Mouse (Mus musculus) E14TG2a.4 (cell line): Measurements from ENCODE around the gene Ddx31.

Source experiments
- H3K27me3 ChIP-seq: 2 replicates; pipeline ENCODE4 v1.6.1; 2014; ENCODE audit warnings: low read length, control low read depth; ENCODE audit not compliant: insufficient read depth
- H3K36me3 ChIP-seq: 2 replicates; pipeline ENCODE4 v1.6.1; 2014; ENCODE audit warnings: low read length, control low read depth; ENCODE audit not compliant: insufficient read depth
- H3K4me1 ChIP-seq: replicated peaks from 2 replicates; pipeline ENCODE4 v1.6.1; 2014; ENCODE audit warnings: low read depth, low read length, control low read depth
- H3K4me3 ChIP-seq: replicated peaks from 2 replicates; pipeline ENCODE4 v1.5.1; 2014; ENCODE audit warnings: mild to moderate bottlenecking, low read length
- H3K9me3 ChIP-seq: 2 replicates; pipeline ENCODE4 v1.6.1; 2014; ENCODE audit warnings: low read length, control low read depth
- CTCF ChIP-seq: conservative IDR thresholded peaks from 2 replicates; pipeline ENCODE4 v1.5.1; 2014; ENCODE audit warnings: low read length
- NANOG ChIP-seq: IDR thresholded peaks from 2 replicates; pipeline ENCODE4 v1.6.1; 2014; ENCODE audit warnings: borderline replicate concordance, low read length, mixed read lengths
- POU5F1 ChIP-seq: IDR thresholded peaks from 2 replicates; pipeline ENCODE4 v1.6.1; 2014; ENCODE audit warnings: low read length, borderline replicate concordance

Ddx31 gene

DNA sequence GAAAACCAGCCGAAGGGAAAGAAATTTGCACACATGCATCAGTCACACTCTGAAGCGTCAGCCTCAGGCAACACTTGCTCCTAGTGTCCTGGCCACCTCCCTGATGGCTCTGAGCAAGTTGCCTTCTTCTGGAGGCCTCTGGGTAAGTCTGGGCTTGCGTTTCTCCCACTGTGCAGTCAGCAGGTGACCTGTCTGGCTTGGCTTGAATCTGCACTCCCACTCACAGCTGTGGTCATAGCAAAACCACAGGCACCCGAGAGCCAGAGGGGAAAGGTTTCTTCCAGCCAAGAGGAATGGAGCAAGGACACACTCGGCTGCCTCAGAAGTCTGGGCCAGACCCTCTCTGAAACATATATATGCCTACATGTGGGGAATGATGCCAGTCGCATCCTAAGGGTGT lies 31.4 kb upstream of the Ddx31 start:
- no peak for TF ChIP-seq NANOG
- no peak for TF ChIP-seq CTCF
- TF ChIP-seq POU5F1: no peak
- Histone ChIP-seq H3K4me3 (no peak overlapping the region), H3K9me3 (no peaks in the 10 kb centered on the region), H3K36me3 (no peaks in the 10 kb centered on the region), H3K27me3 (no peaks in the 10 kb centered on the region), H3K4me1 (no peaks in the 10 kb centered on the region)

DNA sequence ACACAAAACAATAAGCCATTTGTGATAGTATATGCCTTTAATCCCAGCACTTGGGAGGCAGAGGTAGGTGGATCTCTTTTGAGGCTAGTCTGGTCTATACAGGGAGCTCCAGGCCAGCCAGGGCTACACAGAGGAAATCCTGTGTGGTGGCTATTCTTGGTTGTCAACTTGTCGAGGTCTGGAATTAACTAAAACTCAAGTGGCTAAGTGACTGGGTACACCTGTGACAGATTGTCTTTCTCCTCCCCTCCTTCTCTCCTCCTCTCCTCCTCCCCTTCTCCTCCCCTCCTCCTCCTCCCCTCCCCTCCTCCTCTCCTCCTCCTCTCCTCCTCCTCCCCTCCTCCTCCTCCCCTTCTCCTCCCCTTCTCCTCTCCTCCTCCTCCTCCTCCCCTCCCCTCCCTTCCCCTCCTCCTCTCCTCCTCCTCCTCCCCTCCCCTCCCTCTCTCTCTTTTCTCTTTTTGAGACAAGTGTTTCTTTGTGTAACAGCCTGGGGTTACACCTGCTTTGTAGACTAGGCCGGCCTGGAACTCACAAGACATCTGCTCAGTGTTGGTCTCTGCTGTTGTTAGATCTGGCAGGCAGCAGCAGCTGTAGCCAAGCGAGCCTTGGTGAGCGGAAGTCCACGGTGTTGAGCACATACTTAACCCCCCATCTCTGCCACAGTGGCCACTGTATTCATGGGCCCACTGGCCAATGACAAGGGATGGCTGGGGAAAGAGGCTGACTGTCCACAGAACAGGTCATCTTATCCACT lies 29.8 kb upstream of the Ddx31 start:
- H3K4me3 ChIP-seq: no peak overlapping the region
- H3K9me3 ChIP-seq: no peaks in the 10 kb centered on the region
- no peaks in the 10 kb centered on the region for H3K27me3 ChIP-seq
- TF ChIP-seq NANOG: no peak
- no peaks in the 10 kb centered on the region for H3K4me1 ChIP-seq
- no peaks in the 10 kb centered on the region for H3K36me3 ChIP-seq

- TF ChIP-seq NANOG: no peak
- Histone ChIP-seq H3K27me3 (no peaks in the 10 kb centered on the region), H3K9me3 (no peaks in the 10 kb centered on the region), H3K4me3 (no peak overlapping the region), H3K4me1 (no peaks in the 10 kb centered on the region), H3K36me3 (peaks cover 23% of the 10 kb centered on the region)
Observed at GRCm38 (mm10) chr2:28818866-28819265, 21.3 kb upstream of the Ddx31 start.

- Histone ChIP-seq H3K4me1 (no peaks in the 10 kb centered on the region), H3K36me3 (peaks cover 100% of the 10 kb centered on the region), H3K9me3 (no peaks in the 10 kb centered on the region), H3K27me3 (no peaks in the 10 kb centered on the region), H3K4me3 (no peak overlapping the region)
- no peak for TF ChIP-seq POU5F1
- no peak for TF ChIP-seq CTCF
- no peak for TF ChIP-seq NANOG
Observed at GRCm38 (mm10) chr2:28829265-28829664, 10.9 kb upstream of the Ddx31 start.

GRCm38 (mm10) chr2:28836181-28836940 lies 3.8 kb upstream of the Ddx31 start:
- Histone ChIP-seq H3K27me3 (no peaks in the 10 kb centered on the region), H3K4me1 (peaks cover 27% of the 10 kb centered on the region), H3K36me3 (peaks cover 71% of the 10 kb centered on the region), H3K4me3 (no peak overlapping the region), H3K9me3 (no peaks in the 10 kb centered on the region)
- TF ChIP-seq CTCF: no peak
- no peak for TF ChIP-seq NANOG
- no peak for TF ChIP-seq POU5F1

- H3K9me3 ChIP-seq: no peaks in the 10 kb centered on the region
- peaks cover 41% of the 10 kb centered on the region for H3K4me1 ChIP-seq
- no peaks in the 10 kb centered on the region for H3K27me3 ChIP-seq
- no peak for TF ChIP-seq POU5F1
- TF ChIP-seq NANOG: no peak
- no peak for TF ChIP-seq CTCF
- peaks cover 57% of the 10 kb centered on the region for H3K36me3 ChIP-seq
- peak overlapping the region; percentile 99 for H3K4me3 ChIP-seq
Observed at GRCm38 (mm10) chr2:28839501-28840221, 545 bp upstream of the Ddx31 start.

GRCm38 (mm10) chr2:28842042-28842441 lies 1.8 kb downstream of the Ddx31 start:
- Histone ChIP-seq H3K27me3 (no peaks in the 10 kb centered on the region), H3K4me3 (peak overlapping the region; percentile 99; the same call in 1 of the 2 replicates), H3K9me3 (no peaks in the 10 kb centered on the region), H3K4me1 (peaks cover 38% of the 10 kb centered on the region), H3K36me3 (peaks cover 57% of the 10 kb centered on the region)
- no peak for TF ChIP-seq NANOG
- TF ChIP-seq CTCF: no peak
- no peak for TF ChIP-seq POU5F1

- no peak overlapping the region for H3K4me3 ChIP-seq
- no peak for TF ChIP-seq CTCF
- no peak for TF ChIP-seq POU5F1
- TF ChIP-seq NANOG: no peak
- H3K9me3 ChIP-seq: no peaks in the 10 kb centered on the region
- no peaks in the 10 kb centered on the region for H3K4me1 ChIP-seq
- H3K36me3 ChIP-seq: peaks cover 95% of the 10 kb centered on the region
- H3K27me3 ChIP-seq: no peaks in the 10 kb centered on the region
Observed at GRCm38 (mm10) chr2:28848879-28849278, 8.7 kb downstream of the Ddx31 start.
